Mouse (Mus musculus): ENCODE measurements around the gene Gm26566. TPM values are rescaled to one million over a fixed set of nuclear protein-coding genes. Genes with fewer than 3 reads are reported as not detected.
A peak's percentile ranks its signal among the peaks of the same experiment; 100 is the strongest.

Gm26566 gene
- 1.6 and 1.7 TPM in 2 replicates for polyA plus RNA-seq (2014; fragmentation: Nextera tagmentation; extraction: Ambion mirVana)

- H3K9me3 ChIP-seq (ENCODE audit: control insufficient read depth, low read length) = no peaks in the 10 kb centered on the region
- peaks cover 32% of the 10 kb centered on the region for H3K36me3 ChIP-seq (ENCODE audit: control insufficient read depth, insufficient read depth, low read length)
- peak within 1 kb of the TSS; percentile 77 for H3K4me2 ChIP-seq (ENCODE audit: low read length)
- H3K27ac ChIP-seq (replicated peaks in 1 of 2; ENCODE audit: control insufficient read depth in 1 of 2, insufficient read depth in 1 of 2, low read depth in 2 of 2, low read length in 2 of 2) = peak within 1 kb of the TSS; percentile 98 to 99
- peak; percentile 97 for ATAC-seq (ENCODE audit: insufficient number of reproducible peaks, insufficient read depth, low FRiP score, low read depth)
- peak within 1 kb of the TSS; percentile 98 for H3K9ac ChIP-seq (ENCODE audit: low read length)
- WGBS = under 1% methylated on average over 81 of the region's 82 CpGs
- no peaks in the 10 kb centered on the region for H3K27me3 ChIP-seq (ENCODE audit: control insufficient read depth, insufficient read depth, low read length)
- H3K4me1 ChIP-seq (ENCODE audit: control insufficient read depth in 2 of 2, insufficient read depth in 2 of 2, low read length in 2 of 2) = peaks cover 5 to 20% of the 10 kb centered on the region in 2 experiments
- peak within 1 kb of the TSS; percentile 89 to 97 for H3K4me3 ChIP-seq (ENCODE audit: control insufficient read depth in 1 of 2, insufficient read depth in 1 of 2, low read depth in 1 of 2, low read length in 2 of 2)
Measured at GRCm38 (mm10) chr4:88721791-88722721, at the start of gene Gm26566, which contains the start of gene Klhl9. Gene Gm26566, plus strand, starts transcription at chr4:88721805. Gene Klhl9, minus strand, starts transcription at chr4:88722465.

GRCm38 (mm10) chr4:88676824-88677223, 44.8 kb upstream of the Gm26566 start, which contains the start of gene Ifna16:
Gene Ifna16, minus strand, starts transcription at chr4:88676924.
- Histone ChIP-seq H3K4me2 (ENCODE audit: low read length) (no peak within 1 kb of the TSS), H3K9me3 (ENCODE audit: control insufficient read depth, low read length) (no peaks in the 10 kb centered on the region), H3K27me3 (ENCODE audit: control insufficient read depth, insufficient read depth, low read length) (no peaks in the 10 kb centered on the region), H3K27ac (replicated peaks in 1 of 2; ENCODE audit: control insufficient read depth in 1 of 2, insufficient read depth in 1 of 2, low read depth in 2 of 2, low read length in 2 of 2) (no peak within 1 kb of the TSS), H3K4me3 (ENCODE audit: control insufficient read depth in 1 of 2, insufficient read depth in 1 of 2, low read depth in 1 of 2, low read length in 2 of 2) (no peak within 1 kb of the TSS), H3K36me3 (ENCODE audit: control insufficient read depth, insufficient read depth, low read length) (no peaks in the 10 kb centered on the region), H3K4me1 (ENCODE audit: control insufficient read depth in 2 of 2, insufficient read depth in 2 of 2, low read length in 2 of 2) (no peaks in the 10 kb centered on the region), H3K9ac (ENCODE audit: low read length) (no peak within 1 kb of the TSS)
- no peak for ATAC-seq (ENCODE audit: insufficient number of reproducible peaks, insufficient read depth, low FRiP score, low read depth)
- 78% methylated on average over 1 of the region's 1 CpGs for WGBS

- Histone ChIP-seq H3K4me1 (ENCODE audit: control insufficient read depth in 2 of 2, insufficient read depth in 2 of 2, low read length in 2 of 2) (no peaks in the 10 kb centered on the region), H3K9ac (ENCODE audit: low read length) (no peak overlapping the region), H3K36me3 (ENCODE audit: control insufficient read depth, insufficient read depth, low read length) (no peaks in the 10 kb centered on the region), H3K4me3 (ENCODE audit: control insufficient read depth in 1 of 2, insufficient read depth in 1 of 2, low read depth in 1 of 2, low read length in 2 of 2) (no peak overlapping the region), H3K27me3 (ENCODE audit: control insufficient read depth, insufficient read depth, low read length) (no peaks in the 10 kb centered on the region), H3K9me3 (ENCODE audit: control insufficient read depth, low read length) (no peaks in the 10 kb centered on the region), H3K27ac (replicated peaks in 1 of 2; ENCODE audit: control insufficient read depth in 1 of 2, insufficient read depth in 1 of 2, low read depth in 2 of 2, low read length in 2 of 2) (no peak overlapping the region), H3K4me2 (ENCODE audit: low read length) (no peak overlapping the region)
- WGBS = 38% methylated on average over 8 of the region's 8 CpGs
- no peak for ATAC-seq (ENCODE audit: insufficient number of reproducible peaks, insufficient read depth, low FRiP score, low read depth)
Measured at GRCm38 (mm10) chr4:88680362-88680761, 41.2 kb upstream of the Gm26566 start.

- Histone ChIP-seq H3K36me3 (ENCODE audit: control insufficient read depth, insufficient read depth, low read length) (no peaks in the 10 kb centered on the region), H3K27me3 (ENCODE audit: control insufficient read depth, insufficient read depth, low read length) (no peaks in the 10 kb centered on the region), H3K9me3 (ENCODE audit: control insufficient read depth, low read length) (no peaks in the 10 kb centered on the region), H3K4me3 (ENCODE audit: control insufficient read depth in 1 of 2, insufficient read depth in 1 of 2, low read depth in 1 of 2, low read length in 2 of 2) (no peak overlapping the region), H3K4me2 (ENCODE audit: low read length) (no peak overlapping the region), H3K4me1 (ENCODE audit: control insufficient read depth in 2 of 2, insufficient read depth in 2 of 2, low read length in 2 of 2) (no peaks in the 10 kb centered on the region), H3K9ac (ENCODE audit: low read length) (no peak overlapping the region), H3K27ac (replicated peaks in 1 of 2; ENCODE audit: control insufficient read depth in 1 of 2, insufficient read depth in 1 of 2, low read depth in 2 of 2, low read length in 2 of 2) (no peak overlapping the region)
- WGBS = 47% methylated on average over 3 of the region's 3 CpGs
- ATAC-seq (ENCODE audit: insufficient number of reproducible peaks, insufficient read depth, low FRiP score, low read depth) = no peak
Measured at GRCm38 (mm10) chr4:88681353-88681752, 40.3 kb upstream of the Gm26566 start.

GRCm38 (mm10) chr4:88683812-88684211, 37.8 kb upstream of the Gm26566 start, which contains the start of gene Ifna2:
Gene Ifna2, minus strand, starts transcription at chr4:88683912.
- H3K9ac ChIP-seq (ENCODE audit: low read length) = no peak within 1 kb of the TSS
- WGBS = 86% methylated on average over 1 of the region's 1 CpGs
- H3K36me3 ChIP-seq (ENCODE audit: control insufficient read depth, insufficient read depth, low read length) = no peaks in the 10 kb centered on the region
- H3K27me3 ChIP-seq (ENCODE audit: control insufficient read depth, insufficient read depth, low read length) = no peaks in the 10 kb centered on the region
- ATAC-seq (ENCODE audit: insufficient number of reproducible peaks, insufficient read depth, low FRiP score, low read depth) = no peak
- no peaks in the 10 kb centered on the region for H3K9me3 ChIP-seq (ENCODE audit: control insufficient read depth, low read length)
- no peak within 1 kb of the TSS for H3K27ac ChIP-seq (replicated peaks in 1 of 2; ENCODE audit: control insufficient read depth in 1 of 2, insufficient read depth in 1 of 2, low read depth in 2 of 2, low read length in 2 of 2)
- H3K4me1 ChIP-seq (ENCODE audit: control insufficient read depth in 2 of 2, insufficient read depth in 2 of 2, low read length in 2 of 2) = no peaks in the 10 kb centered on the region
- H3K4me2 ChIP-seq (ENCODE audit: low read length) = no peak within 1 kb of the TSS
- no peak within 1 kb of the TSS for H3K4me3 ChIP-seq (ENCODE audit: control insufficient read depth in 1 of 2, insufficient read depth in 1 of 2, low read depth in 1 of 2, low read length in 2 of 2)

- no peaks in the 10 kb centered on the region for H3K9me3 ChIP-seq (ENCODE audit: control insufficient read depth, low read length)
- no peak within 1 kb of the TSS for H3K4me2 ChIP-seq (ENCODE audit: low read length)
- no peak within 1 kb of the TSS for H3K27ac ChIP-seq (replicated peaks in 1 of 2; ENCODE audit: control insufficient read depth in 1 of 2, insufficient read depth in 1 of 2, low read depth in 2 of 2, low read length in 2 of 2)
- no peaks in the 10 kb centered on the region for H3K36me3 ChIP-seq (ENCODE audit: control insufficient read depth, insufficient read depth, low read length)
- H3K4me3 ChIP-seq (ENCODE audit: control insufficient read depth in 1 of 2, insufficient read depth in 1 of 2, low read depth in 1 of 2, low read length in 2 of 2) = no peak within 1 kb of the TSS
- no peak within 1 kb of the TSS for H3K9ac ChIP-seq (ENCODE audit: low read length)
- H3K27me3 ChIP-seq (ENCODE audit: control insufficient read depth, insufficient read depth, low read length) = no peaks in the 10 kb centered on the region
- WGBS = 35% methylated on average over 2 of the region's 2 CpGs
- ATAC-seq (ENCODE audit: insufficient number of reproducible peaks, insufficient read depth, low FRiP score, low read depth) = no peak
- no peaks in the 10 kb centered on the region for H3K4me1 ChIP-seq (ENCODE audit: control insufficient read depth in 2 of 2, insufficient read depth in 2 of 2, low read length in 2 of 2)
Measured at GRCm38 (mm10) chr4:88691259-88691658, 30.3 kb upstream of the Gm26566 start, which contains the start of gene Ifnab. Gene Ifnab, minus strand, starts transcription at chr4:88691359.

GRCm38 (mm10) chr4:88692537-88692936, 29.1 kb upstream of the Gm26566 start:
- Histone ChIP-seq H3K4me1 (ENCODE audit: control insufficient read depth in 2 of 2, insufficient read depth in 2 of 2, low read length in 2 of 2) (no peaks in the 10 kb centered on the region), H3K9me3 (ENCODE audit: control insufficient read depth, low read length) (no peaks in the 10 kb centered on the region), H3K4me3 (ENCODE audit: control insufficient read depth in 1 of 2, insufficient read depth in 1 of 2, low read depth in 1 of 2, low read length in 2 of 2) (no peak overlapping the region), H3K9ac (ENCODE audit: low read length) (no peak overlapping the region), H3K4me2 (ENCODE audit: low read length) (no peak overlapping the region), H3K27ac (replicated peaks in 1 of 2; ENCODE audit: control insufficient read depth in 1 of 2, insufficient read depth in 1 of 2, low read depth in 2 of 2, low read length in 2 of 2) (no peak overlapping the region), H3K27me3 (ENCODE audit: control insufficient read depth, insufficient read depth, low read length) (no peaks in the 10 kb centered on the region), H3K36me3 (ENCODE audit: control insufficient read depth, insufficient read depth, low read length) (no peaks in the 10 kb centered on the region)
- no peak for ATAC-seq (ENCODE audit: insufficient number of reproducible peaks, insufficient read depth, low FRiP score, low read depth)
- 71% methylated on average over 1 of the region's 1 CpGs for WGBS

Measured in heart, embryonic 14.5 days (tissue).